Mouse (Mus musculus) testis, postnatal 10 days (tissue): ENCODE data around the gene 4430402I18Rik.
A peak's percentile ranks its signal among the peaks of the same experiment; 100 is the strongest.

ENCODE experiments used
- DNase-seq: peaks from one replicate; pipeline ENCODE4 v3.0.0; 2021; ENCODE audit warnings: low spot score

4430402I18Rik gene

DNA sequence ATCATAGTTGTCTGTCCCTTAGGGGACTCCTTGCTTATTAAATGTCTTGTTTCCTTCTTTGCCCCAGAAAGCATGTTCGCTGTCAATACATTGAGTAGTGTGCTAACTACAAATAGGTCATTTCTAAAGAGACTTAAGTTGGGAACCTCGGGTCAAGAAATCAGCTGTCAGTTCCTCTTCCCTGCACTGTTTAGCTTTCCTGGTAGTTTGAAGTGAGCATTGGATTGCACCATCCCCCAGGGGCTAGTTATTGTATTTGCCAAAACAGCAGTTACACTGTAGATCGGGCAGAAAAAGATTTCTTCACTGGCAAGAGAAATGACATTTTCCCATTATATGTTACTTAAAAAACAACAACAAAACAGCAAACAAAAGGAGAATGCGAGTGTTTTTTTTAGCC is 578 bp upstream of the 4430402I18Rik start:
- no peak for DNase-seq

DNA sequence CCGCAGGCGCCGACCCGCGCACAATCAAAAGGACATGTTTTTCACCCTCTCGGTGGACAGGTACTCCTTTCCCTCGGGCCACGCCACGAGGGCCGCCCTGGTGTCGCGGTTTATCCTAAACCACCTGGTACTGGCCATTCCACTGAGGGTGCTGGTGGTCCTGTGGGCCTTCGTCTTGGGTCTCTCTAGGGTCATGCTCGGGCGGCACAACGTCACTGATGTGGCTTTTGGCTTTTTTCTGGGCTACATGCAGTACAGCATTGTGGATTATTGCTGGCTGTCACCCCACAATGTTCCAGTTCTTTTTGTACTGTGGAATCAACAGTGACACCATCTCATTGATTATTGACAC is 3.1 kb downstream of the 4430402I18Rik start:
- DNase-seq, result no peak

DNA sequence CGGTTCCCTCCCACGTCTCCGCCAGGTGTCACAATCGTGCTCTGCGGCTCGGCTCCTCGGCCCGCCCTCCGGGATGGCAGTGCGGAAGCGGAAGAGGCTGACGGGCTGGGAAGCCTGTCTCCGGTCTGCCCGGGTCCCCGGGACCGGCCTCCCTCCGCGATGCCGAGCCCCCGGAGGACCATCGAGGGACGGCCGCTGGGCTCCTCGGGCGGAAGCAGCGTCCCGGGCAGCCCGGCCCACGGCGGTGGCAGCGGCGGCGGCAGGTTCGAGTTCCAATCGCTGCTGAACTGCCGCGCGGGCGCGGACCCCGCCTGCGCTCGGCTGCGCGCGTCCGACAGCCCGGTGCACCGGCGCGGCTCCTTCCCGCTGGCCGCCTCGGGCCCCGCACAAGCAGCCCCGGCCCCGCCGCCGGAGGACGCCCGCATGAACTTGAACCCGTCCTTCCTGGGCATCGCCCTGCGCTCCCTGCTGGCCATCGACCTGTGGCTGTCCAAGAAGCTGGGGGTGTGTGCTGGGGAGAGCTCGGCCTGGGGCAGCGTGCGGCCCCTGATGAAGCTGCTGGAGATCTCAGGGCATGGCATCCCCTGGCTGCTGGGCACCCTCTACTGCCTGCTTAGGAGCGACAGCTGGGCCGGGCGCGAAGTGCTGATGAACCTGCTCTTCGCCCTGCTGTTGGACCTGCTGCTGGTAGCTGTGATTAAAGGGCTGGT is 3.6 kb downstream of the 4430402I18Rik start, which contains the start of gene Plpp6:
Gene Plpp6 (plus strand): TSS at position 112 of the 710 bp plus-strand sequence.
- peak; percentile 82 for DNase-seq

DNA sequence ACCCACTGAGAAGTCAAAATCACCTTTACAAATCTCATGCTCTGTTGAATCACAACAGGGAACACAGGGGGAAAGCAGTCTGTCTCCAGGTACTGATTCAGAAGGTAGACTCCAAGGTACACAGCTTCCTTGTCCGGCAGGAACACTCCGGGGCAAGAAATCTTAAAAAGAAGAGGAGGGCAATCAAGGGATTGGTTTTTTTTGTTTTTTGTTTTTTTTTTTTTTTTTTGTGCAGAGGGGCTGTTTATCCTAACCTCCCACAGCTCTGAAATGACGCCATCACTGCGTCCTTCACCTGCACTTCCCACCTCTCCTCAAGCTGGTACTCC is 4.1 kb downstream of the 4430402I18Rik start:
- no peak for DNase-seq

DNA sequence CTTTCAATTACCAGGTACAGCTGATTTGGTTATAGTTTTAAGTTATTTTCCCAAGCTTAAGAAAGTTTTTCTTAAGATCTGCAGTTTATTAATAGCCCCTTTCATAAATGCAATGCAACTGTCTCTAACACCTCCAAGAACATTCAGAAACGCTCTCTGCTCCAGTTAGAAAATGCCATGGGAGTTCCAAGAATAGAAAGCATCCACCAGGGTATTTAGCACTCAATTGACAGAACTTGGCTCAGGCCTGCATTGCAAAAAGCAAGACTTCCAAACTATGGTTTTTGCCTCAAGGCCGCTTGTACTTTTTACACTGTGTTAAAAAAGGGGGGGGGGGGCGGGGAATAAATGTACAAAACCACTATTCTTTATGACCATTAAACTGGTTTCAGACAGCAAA is 4.5 kb downstream of the 4430402I18Rik start:
- no peak for DNase-seq

DNA sequence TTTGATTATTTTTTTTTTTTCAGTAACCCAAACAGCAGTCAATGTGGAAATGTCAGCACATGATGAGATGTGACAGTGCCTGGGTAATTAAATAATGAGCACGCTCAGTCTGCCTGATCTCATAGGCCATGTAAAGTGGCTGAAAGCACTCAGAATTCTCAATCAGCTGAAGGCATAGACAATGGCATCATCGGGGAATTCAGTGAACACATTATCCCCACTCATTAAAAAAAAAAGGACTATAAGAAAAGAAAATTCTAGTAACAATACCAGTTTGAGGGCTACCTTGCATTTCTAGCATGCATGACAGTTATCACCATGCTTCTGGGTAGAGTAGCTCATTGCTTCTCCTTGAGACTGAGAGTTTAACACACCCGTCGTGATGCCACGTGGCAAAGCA is 16.3 kb downstream of the 4430402I18Rik start:
- no peak for DNase-seq

DNA sequence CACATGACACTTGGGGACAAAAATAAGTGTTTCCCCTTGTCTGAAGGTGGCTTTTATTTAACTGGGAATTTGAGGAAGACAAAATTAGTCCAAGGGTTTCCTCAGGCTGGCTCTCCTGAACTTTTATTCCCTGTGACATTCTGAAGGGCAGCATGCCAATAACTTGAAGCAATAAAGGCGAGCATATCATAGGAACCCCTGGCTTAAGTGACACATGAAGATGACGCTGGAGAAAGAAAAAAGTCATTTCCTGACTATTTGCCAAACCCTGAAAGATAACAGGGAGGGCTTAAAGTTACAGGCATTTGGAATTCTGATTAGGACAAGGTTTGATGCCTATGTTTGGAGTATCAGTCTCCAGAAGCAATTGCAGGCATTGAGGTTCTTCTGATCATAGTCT is 20.3 kb downstream of the 4430402I18Rik start:
- DNase-seq, result no peak

DNA sequence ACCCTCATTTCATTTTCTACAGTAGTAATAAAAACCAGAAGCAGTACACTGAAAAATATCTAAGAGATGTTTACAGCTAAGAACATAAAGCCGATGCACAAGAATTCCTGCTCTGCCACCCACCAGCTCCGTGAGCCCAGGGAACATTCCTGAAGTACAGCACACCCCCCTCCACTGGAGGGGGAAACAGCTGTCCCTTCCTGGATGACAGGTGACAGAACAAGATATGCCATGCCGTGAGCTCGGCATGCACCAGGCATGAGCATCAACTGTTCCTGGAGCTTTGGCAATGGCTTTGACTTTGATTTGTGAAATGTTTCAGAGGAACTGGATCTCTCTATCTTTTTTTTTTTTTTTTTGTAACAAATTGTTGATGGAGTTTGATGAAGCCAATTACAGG is 20.8 kb downstream of the 4430402I18Rik start:
- no peak for DNase-seq

DNA sequence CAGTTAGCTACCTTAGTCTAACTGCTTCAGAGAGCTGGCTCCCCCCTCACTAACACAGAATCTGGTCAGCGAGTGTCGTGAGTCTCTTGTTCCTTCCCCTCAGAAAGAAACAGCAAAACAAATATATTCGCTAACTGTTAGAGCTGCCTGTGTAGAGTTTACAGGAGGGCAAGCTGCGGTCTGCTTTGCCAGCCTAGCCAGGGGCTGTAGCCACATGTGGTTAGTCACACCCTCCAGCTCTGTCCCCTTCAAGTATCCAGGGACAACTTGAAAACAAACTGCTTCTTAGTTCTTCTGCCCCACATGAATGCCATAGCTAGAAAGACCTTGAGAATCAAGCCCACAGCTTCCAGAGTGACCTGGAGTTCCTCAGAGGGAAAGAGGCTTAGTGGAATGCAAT is 26.3 kb downstream of the 4430402I18Rik start:
- DNase-seq, result no peak

DNA sequence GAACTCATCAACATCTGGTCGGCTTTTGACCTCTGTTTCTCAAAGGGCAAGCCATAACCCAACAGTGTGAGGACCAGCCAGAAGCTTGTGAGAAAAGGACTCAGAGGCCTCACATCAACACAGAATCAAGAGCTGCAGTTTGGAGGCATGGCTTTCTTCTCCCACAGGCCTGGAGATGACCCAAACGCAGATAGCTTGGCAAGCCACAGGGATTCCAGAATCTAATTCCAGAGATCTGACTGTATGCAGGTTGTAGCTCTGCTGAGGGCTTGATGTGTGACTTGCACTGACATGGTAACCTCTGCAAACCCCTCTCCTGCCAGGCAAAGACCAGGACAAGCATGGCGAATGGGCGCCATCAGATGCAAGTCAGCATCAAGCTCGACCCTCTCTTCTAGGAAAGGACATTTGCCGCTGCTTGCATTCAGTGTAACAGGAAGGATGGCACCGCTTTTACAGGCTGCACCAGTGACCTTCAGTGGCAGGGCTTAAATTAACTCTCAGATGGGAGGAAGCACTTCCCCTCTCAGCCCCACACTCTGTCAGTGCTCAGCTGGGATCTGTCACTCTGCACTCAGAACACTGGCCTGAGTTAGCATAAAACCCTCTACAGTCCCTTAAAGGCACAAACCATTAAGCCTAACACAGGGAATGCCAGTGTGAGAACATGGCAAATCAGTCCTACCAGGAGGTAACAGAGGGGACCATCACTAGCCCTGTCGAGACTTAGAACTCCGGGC is 27.3 kb downstream of the 4430402I18Rik start:
- no peak for DNase-seq

DNA sequence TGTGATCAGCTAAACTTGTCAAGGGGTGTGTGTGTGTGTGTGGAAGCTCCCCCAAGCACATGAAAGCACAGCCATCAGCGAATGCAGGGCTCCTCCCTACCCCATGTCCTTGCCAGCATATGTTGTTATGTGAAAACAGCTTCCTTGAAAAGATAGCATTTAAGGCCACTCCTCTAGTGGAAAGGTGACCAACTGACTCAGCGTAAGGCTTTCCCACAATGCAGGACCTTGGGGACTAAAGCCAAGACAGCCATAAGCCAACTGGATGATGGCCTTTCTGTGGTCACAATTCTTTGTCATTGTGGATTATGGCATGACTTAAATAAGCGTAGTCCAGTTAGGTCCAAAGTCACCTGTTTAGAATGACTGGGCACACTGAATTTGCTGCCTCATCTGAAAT is 32.7 kb downstream of the 4430402I18Rik start:
- no peak for DNase-seq

DNA sequence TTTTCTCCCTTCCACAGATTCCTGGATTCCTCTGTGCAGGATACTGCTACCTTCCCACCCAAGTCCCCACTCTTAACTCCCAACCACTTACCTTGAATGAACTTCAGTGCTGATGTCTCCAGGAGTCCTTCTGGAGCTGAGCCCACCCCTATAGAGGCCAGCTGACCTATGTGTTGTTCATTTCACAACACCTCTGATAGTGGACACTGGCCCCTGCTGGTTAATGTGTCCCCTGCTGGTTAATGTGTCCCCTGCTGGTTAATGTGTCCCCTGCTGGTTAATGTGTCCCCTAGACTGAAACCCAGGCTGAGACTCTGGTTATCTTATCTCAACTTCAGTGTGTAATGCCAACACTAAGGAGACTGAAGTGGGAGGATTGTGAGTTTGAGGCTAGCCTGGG is 38.6 kb downstream of the 4430402I18Rik start:
- no peak for DNase-seq

DNA sequence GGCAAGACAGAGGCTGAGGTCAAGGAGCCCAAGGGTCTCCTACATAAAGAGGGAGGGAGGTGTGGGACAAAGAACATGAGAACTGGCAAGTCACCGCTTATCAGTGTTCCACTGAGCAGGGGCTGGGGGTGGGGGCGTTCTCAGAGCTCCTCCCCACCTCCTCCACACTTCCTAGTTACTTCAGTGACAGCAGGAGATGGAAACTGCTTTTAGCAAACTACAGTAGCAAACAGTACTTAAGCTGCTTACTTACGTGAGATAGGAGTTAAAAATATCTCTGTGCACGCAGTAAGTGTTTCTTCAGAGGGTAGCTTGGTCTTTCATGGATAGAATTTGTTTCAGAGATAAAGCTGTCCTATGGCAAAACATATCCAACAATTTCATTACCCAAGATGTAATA is 40.2 kb downstream of the 4430402I18Rik start:
- DNase-seq, result no peak

DNA sequence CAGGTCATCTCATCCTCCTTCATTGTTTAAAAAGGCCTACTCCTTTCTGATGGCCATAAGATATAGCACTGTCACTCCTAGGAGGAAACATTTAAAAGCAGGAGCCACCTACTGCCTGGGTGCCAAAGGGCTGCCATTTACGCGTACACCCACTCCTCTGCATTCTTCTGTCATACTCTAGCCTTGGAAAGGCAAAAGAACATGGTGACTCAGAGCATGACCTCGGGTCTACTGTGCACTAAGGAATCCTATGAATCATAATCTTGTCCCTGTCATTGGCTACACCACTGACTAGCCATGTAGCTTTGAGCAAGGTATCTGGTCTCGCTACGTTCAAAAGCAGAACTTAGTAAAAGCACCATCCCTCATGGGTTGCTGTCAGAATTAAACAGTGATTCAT is 41.2 kb downstream of the 4430402I18Rik start:
- no peak for DNase-seq

DNA sequence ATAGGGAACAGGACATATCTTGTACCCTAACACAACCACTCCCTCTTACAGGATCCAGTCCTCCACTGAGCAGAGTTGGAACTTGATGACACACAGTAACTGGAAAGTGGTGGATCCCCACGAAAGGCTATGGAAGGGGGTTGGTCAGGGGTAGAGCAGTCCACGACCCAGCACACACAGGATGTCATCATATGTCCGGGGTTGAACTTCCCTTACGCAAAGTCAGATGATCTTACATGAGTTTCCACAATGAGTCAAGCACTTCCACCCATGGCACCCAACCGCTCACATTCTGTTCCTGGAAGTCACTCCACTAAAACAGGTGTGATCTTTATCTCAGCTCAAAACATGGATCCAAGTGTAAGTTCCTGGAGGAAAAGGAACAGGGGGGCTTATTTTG is 49.8 kb downstream of the 4430402I18Rik start:
- no peak for DNase-seq

DNA sequence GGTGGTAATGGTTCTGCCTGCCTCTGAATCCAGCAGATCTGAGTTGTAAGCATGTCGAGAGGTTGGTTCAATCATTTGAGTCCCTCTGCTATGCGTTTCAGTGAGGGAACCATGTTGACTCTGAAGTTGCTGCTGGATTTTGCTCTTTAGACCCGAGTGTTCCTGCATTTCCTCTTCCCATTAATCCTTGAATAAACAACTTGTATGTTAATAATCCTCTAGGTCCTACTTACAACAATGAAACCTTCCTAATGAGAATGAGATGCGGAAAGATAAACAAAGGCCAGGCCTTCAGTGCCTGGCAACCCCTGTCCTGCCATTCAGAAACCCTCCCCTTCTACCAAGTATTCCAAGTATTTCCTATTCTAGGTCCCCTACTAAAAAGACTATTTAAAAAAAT is 51.1 kb downstream of the 4430402I18Rik start:
- no peak for DNase-seq

DNA sequence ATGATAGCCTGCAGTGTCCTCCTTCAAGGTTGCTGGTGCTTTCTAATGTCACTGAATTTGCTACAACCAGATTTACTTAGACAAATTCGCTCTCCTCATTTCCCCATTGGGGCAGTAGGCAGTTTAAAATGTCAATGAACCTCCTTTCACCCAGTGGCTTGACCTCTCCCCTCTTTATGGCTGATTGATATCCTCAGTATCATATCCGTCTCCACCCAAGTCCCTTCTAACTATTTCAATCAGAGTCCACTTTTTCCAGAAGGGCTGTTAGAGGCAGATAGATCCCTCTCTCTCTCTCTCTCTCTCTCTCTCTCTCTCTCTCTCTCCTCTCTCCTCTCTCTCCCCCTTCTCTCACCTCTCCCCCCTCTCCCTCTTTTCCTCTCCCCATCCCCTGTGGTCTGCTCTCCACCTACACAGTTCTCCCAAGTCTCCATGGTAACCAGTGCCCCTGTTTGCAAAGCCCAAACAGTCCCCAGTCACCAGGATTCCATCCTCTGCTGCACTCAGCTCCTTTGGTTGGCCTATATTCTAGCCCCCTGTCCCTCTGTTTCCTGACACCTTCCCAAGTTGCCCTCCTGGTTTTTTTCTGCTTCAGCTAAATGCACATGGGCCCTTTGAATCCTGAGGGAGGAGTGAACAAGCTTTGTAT is 51.9 kb downstream of the 4430402I18Rik start:
- DNase-seq, result no peak

DNA sequence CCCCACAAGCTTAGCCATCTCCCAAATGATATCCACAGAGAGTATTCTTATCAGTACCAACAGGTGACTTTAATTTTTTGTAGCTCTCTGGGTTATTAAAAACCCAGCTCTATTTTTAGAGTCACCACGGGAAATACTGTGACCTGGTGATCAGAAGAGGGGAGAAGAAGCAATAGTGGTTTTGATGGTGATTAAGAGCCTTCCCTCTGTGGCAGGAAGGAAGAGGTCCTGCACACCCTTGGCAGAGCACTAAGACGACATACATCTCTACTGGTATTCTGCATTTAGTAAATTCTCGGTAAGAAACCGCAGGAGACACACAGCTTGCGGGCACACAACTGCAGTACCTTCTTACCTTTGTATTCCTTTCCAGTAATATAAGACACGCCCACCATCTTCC is 53.0 kb downstream of the 4430402I18Rik start:
- DNase-seq, result no peak

DNA sequence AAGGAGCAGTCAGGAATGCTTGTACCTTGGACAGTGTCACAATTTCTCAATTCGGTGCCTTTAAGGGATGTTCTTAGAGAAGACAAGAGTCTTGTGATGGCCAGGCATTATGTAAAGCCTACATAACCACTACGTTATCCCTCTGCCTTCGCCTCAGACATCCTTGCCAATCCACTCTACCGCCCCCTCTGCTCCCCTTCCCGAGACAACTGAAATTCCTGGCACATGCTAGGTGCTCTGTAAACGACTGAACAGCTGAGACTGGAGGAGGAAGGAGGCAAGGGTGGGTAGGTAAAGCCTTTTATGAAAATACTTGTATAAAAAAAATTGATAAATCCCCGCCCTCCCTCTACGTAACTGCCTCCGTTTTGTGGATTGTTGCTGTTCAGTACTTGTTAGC is 58.9 kb downstream of the 4430402I18Rik start:
- no peak for DNase-seq

DNA sequence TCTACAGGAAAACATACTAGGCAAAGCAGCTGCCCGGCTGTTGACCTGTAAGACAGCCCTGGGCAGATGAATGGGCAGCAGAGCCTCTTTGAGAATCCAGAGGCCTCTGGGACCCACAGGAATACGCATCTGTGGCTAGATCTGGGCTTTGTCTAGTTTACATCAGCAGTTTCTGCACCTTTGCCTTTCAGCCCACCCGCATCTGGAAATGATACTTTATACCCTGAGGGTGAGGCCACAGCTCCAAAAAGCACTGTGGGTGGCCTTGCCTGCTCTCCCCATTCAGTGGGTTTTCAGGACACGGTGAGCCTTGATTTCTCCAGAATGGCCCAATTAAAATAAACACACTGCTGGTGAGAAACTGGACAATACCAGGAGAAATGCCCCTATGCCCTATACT is 59.4 kb downstream of the 4430402I18Rik start:
- DNase-seq, result no peak

DNA sequence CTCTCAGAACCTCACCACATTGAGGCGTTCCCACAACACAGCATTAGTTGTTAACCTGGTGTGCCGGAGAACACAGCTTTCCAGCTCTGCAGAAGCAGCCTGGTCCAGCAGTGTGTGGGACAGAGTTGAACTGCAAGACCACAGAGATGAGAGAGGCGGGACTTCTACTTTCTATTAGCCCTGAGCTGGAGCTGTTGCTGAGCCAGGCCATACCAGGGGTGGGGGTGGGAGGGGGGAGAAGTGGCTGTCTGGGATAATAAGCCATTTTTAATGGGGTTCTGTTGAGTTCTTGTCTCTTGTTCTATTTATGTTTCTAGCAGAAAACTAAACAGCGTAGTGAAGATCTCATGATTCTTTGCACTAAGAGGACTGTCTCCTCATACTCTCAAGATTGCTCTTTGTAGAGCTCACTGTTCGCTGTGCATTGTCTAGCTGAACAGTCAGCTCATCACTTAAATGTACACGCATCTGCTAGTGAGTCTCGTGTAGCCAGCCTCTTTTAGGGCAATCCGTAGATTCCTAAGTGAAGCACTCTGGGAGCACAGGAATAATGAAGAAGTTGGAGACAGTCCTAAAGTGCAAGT is 64.0 kb downstream of the 4430402I18Rik start:
- no peak for DNase-seq

DNA sequence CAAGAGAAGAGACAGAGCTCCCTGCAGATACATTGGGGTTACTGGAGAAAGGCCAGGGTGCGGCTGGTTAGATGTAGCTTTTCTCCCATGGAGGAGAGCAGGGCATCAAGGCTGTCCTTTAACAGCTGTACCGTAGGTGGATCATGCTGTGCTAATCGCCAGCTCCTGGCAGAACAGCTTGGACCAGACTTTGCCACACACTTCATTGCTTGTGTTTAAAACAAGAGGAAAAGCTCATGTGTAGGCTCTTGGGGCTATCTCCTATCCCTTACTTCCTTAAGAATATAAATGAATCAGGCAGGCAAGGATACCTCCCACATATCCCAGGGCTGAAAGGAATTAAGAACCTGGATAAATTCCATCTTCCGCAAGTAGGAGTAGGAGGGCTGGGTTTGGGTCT is 64.8 kb downstream of the 4430402I18Rik start:
- no peak for DNase-seq

DNA sequence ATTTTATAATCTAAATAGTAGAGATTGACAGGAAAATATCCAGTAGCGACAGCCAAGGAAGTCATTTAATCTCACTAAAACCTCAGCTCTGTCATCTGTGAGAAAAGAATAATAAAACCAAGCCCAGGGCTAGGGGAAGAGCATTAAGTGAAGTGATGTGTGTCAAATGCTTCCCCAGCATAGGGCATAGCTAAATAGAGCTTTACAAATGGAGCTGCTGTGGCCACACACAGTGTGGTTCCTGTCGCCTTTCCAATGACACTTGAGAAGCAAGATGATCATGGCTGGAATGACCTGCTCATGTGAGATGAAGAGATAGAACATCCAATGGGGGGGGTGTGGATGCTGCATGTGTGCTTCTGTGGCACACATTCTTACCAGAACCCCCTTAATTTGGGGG is 65.5 kb downstream of the 4430402I18Rik start:
- DNase-seq, result no peak
